Mouse (Mus musculus) liver, postnatal 0 days (tissue): ENCODE results near the gene Evi2a.

ENCODE experiments used
- CTCF ChIP-seq: sonication (generic); IDR thresholded peaks from 2 replicates; pipeline ENCODE4 v1.5.1; 2016; ENCODE audit warnings: antibody characterized with exemption, low read depth
- EP300 ChIP-seq: IDR thresholded peaks from 2 replicates; pipeline ENCODE4 v1.6.1; 2016; ENCODE audit warnings: antibody characterized with exemption, low read depth, mild to moderate bottlenecking

DNA sequence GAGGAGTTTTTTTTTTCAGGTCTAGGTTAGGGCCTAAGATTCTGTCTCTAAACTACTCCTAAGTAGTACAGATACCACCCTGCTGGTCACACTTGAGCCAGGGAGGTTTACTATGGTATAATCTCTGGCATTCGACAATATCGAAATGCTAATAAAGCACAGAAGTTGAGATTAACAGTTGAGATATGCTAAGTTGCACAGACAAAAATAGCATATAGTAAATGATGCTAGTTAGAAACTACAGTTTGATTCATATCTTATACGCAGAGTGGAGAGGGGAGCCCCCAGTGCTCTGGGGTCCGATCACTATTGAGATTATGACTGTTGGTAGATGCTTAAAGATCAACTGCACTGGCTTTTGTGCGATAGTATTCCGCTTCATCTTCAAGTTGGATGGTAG is 1.2 kb downstream of the Evi2a start:
- TF ChIP-seq CTCF (no peak), EP300 (no peak)
